Mouse (Mus musculus) testis, adult 10 weeks (tissue): ENCODE data around the gene Tbpl1. TPM values are rescaled to one million over a fixed set of nuclear protein-coding genes. Genes with fewer than 3 reads are reported as not detected.

Experiments used
- polyA plus RNA-seq: library from polyadenylated mRNA; stranded (reverse); fragments of 350-450 nt; fragmentation: Illumina TruSeq; extraction: RNeasy Lipid Tissue Mini Kit (QIAGEN cat#74804); gene quantifications from one replicate; pipeline ENCODE4 v1.2.3, GENCODE M21; 2014; ENCODE audit warnings: low read depth, low replicate concordance

Gene Tbpl1
- 1,051 TPM for polyA plus RNA-seq

DNA sequence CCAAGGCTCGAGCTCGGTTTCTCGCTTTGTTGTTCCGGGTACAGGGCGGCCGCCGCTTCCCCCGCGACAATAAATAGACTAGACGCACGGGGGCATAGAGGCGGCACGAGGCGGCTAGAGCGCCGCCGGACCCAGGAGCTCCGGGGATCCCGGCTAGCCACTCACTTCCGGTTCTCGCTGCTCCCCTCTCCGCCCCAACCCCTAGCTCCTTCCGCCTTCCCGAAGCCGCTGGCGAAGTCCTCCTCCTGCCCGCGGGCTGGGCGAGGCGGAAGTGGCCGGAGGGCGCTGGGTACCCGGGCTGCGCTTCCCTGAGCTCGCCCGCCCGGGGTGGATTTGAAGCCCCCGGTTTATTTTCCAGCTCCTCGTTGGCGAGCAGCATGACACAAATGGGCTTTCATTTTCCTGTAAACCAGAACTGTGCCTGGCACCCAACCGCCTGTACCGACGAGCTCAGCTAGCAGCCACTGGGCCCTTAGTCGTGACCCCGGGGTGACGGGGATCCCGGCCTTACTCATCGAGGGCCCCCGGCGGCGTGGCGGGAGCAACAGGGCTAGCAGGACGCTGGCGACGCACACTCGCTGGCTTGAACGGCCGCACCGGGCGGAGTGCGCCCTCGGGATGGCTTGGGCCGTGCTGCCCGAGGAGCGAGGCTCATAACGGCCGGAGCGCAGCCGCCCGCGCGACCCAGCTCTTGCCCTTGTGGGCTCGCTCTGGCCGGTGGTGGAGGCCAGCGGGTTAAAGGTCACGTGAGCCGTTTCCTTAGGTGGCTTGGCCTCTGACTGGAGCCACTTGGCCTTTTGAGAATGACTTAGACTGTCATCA is at the start of gene Tbpl1:
Gene Tbpl1, minus strand, starts transcription at position 667 of the 822 bp plus-strand sequence.

Other genes starting within 250 kb of the Tbpl1 start
- gene Slc2a12, start 86.9 kb downstream of the Tbpl1 start, polyA plus RNA-seq: 3.6 TPM
- gene Tcf21, start 88.2 kb upstream of the Tbpl1 start, polyA plus RNA-seq: 1.1 TPM